Mouse (Mus musculus) MEL (cell line): ENCODE results near the gene Evi2a. TPM values are rescaled to one million over a fixed set of nuclear protein-coding genes. Genes with fewer than 3 reads are reported as not detected.

Experiments used
- DNase-seq: peaks from one replicate; pipeline ENCODE4 v3.0.0; 2011; ENCODE audit warnings: low read depth, low spot score
- H3K27ac ChIP-seq: 2 replicates; pipeline ENCODE4 v1.5.1; 2012; ENCODE audit warnings: low read depth, mild to moderate bottlenecking, control low read depth, low read length, moderate library complexity; ENCODE audit not compliant: control insufficient read depth
- H3K27me3 ChIP-seq, 2 experiments: fragments of 150-350 bp in 1 of 2; sonication (generic) in 1 of 2; 2 replicates each; pipeline ENCODE4 v1.6.1; 2012; ENCODE audit warnings: low read length in 2 of 2, mild to moderate bottlenecking in 2 of 2, improper control_type of control experiment in 1 of 2, moderate library complexity in 1 of 2; ENCODE audit not compliant: insufficient read depth in 2 of 2, control insufficient read depth in 1 of 2
- H3K36me3 ChIP-seq, 2 experiments: 2 replicates each; pipeline ENCODE4 v1.6.1; 2012 to 2014; ENCODE audit warnings: low read length in 2 of 2, improper control_type of control experiment in 1 of 2, inconsistent platforms in 1 of 2, mild to moderate bottlenecking in 1 of 2; ENCODE audit not compliant: insufficient read depth in 2 of 2, control insufficient read depth in 1 of 2
- H3K4me1 ChIP-seq, 2 experiments: fragments of 150-350 bp in 1 of 2; sonication (generic) in 1 of 2; 2 replicates each; pipeline ENCODE4 v1.6.1; 2012; ENCODE audit warnings: low read length in 2 of 2, improper control_type of control experiment in 1 of 2, mild to moderate bottlenecking in 1 of 2; ENCODE audit not compliant: insufficient read depth in 2 of 2, control insufficient read depth in 1 of 2
- H3K4me3 ChIP-seq, 2 experiments: fragments of 150-350 bp in 1 of 2; sonication (generic) in 1 of 2; 2 replicates each; pipeline ENCODE4 v1.5.1; 2012; ENCODE audit warnings: low read depth in 2 of 2, low read length in 2 of 2, mild to moderate bottlenecking in 2 of 2, moderate library complexity in 2 of 2, control low read depth in 1 of 2, improper control_type of control experiment in 1 of 2; ENCODE audit not compliant: control insufficient read depth in 1 of 2, insufficient read depth in 1 of 2
- H3K79me2 ChIP-seq: 2 replicates; pipeline ENCODE4 v1.6.1; 2012; ENCODE audit warnings: mild to moderate bottlenecking, low read length, moderate library complexity; ENCODE audit not compliant: control insufficient read depth, poor library complexity, insufficient read depth
- H3K9ac ChIP-seq: 2 replicates; pipeline ENCODE4 v1.6.1; 2012; ENCODE audit warnings: low read depth, mild to moderate bottlenecking, control low read depth, low read length, moderate library complexity; ENCODE audit not compliant: control insufficient read depth, poor library complexity, severe bottlenecking
- H3K9me3 ChIP-seq: fragments of 150-350 bp; sonication (generic); replicated peaks from 2 replicates; pipeline ENCODE4 v1.6.1; 2012; ENCODE audit warnings: mild to moderate bottlenecking, low read length, improper control_type of control experiment, moderate library complexity; ENCODE audit not compliant: insufficient read depth
- BHLHE40 ChIP-seq: IDR thresholded peaks from 2 replicates; pipeline ENCODE4 v1.6.1; 2012; ENCODE audit warnings: low read depth, mild to moderate bottlenecking, inconsistent platforms, low read length, improper control_type of control experiment, borderline replicate concordance
- CHD1 ChIP-seq: IDR thresholded peaks from 2 replicates; pipeline ENCODE4 v1.6.1; 2012; ENCODE audit warnings: low read depth, mild to moderate bottlenecking, inconsistent platforms, low read length, improper control_type of control experiment
- CTCF ChIP-seq, 3 experiments: IDR thresholded peaks in 2 of 3; conservative IDR thresholded peaks in 1 of 3; 2 replicates each; pipeline ENCODE4 v1.5.1; 2011 to 2012; ENCODE audit warnings: low read length in 3 of 3, low read depth in 2 of 3, mild to moderate bottlenecking in 2 of 3, improper control_type of control experiment in 1 of 3, inconsistent platforms in 1 of 3, mixed read lengths in 1 of 3, moderate library complexity in 1 of 3; ENCODE audit not compliant: control insufficient read depth in 1 of 3, insufficient read depth in 1 of 3, poor library complexity in 1 of 3, severe bottlenecking in 1 of 3
- ELF1 ChIP-seq: IDR thresholded peaks from 2 replicates; pipeline ENCODE4 v1.6.1; 2014; ENCODE audit warnings: low read depth, mild to moderate bottlenecking, inconsistent platforms, low read length, improper control_type of control experiment, moderate library complexity
- EP300 ChIP-seq, 2 experiments: IDR thresholded peaks; 2 replicates each; pipeline ENCODE4 v1.6.1; 2011; ENCODE audit warnings: improper control_type of control experiment in 2 of 2, low read length in 2 of 2, low read depth in 1 of 2, mild to moderate bottlenecking in 1 of 2
- GABPA ChIP-seq: IDR thresholded peaks from 2 replicates; pipeline ENCODE4 v1.6.1; 2012; ENCODE audit warnings: low read depth, mild to moderate bottlenecking, inconsistent platforms, low read length, improper control_type of control experiment, moderate library complexity
- GATA1 ChIP-seq: IDR thresholded peaks from 2 replicates; pipeline ENCODE4 v1.6.1; 2011; ENCODE audit warnings: low read depth, low read length, improper control_type of control experiment
- HCFC1 ChIP-seq: IDR thresholded peaks from 2 replicates; pipeline ENCODE4 v1.6.1; 2012; ENCODE audit warnings: low read depth, mild to moderate bottlenecking, inconsistent platforms, low read length, improper control_type of control experiment, moderate library complexity
- KAT2A ChIP-seq: conservative IDR thresholded peaks from 2 replicates; pipeline ENCODE4 v1.6.1; 2012; ENCODE audit warnings: low read depth, low read length, improper control_type of control experiment, inconsistent platforms
- MAFK ChIP-seq: IDR thresholded peaks from 2 replicates; pipeline ENCODE4 v1.6.1; 2011; ENCODE audit warnings: low read depth, mild to moderate bottlenecking, low read length, improper control_type of control experiment, borderline replicate concordance
- MAZ ChIP-seq: IDR thresholded peaks from 2 replicates; pipeline ENCODE4 v1.6.1; 2012; ENCODE audit warnings: low read depth, mild to moderate bottlenecking, inconsistent platforms, low read length, improper control_type of control experiment
- MXI1 ChIP-seq: IDR thresholded peaks from 2 replicates; pipeline ENCODE4 v1.6.1; 2011; ENCODE audit warnings: mild to moderate bottlenecking, low read depth, low read length, improper control_type of control experiment
- NRF1 ChIP-seq: IDR thresholded peaks from 2 replicates; pipeline ENCODE4 v1.6.1; 2014; ENCODE audit warnings: low read depth, mild to moderate bottlenecking, inconsistent platforms, low read length, improper control_type of control experiment, moderate library complexity; ENCODE audit not compliant: poor library complexity, insufficient read depth, severe bottlenecking
- POLR2A ChIP-seq, 2 experiments: IDR thresholded peaks; 2 replicates each; pipeline ENCODE4 v1.6.1; 2011 to 2012; ENCODE audit warnings: low read length in 2 of 2, mild to moderate bottlenecking in 2 of 2, control low read depth in 1 of 2, improper control_type of control experiment in 1 of 2, low read depth in 1 of 2, moderate library complexity in 1 of 2; ENCODE audit not compliant: control insufficient read depth in 1 of 2, insufficient read depth in 1 of 2, poor library complexity in 1 of 2
- POLR2AphosphoS5 ChIP-seq: IDR thresholded peaks from 2 replicates; pipeline ENCODE4 v1.6.1; 2012; ENCODE audit warnings: low read depth, borderline replicate concordance, mild to moderate bottlenecking, inconsistent platforms, low read length, moderate library complexity, mixed read lengths
- RAD21 ChIP-seq: IDR thresholded peaks from 2 replicates; pipeline ENCODE4 v1.6.1; 2011; ENCODE audit warnings: mild to moderate bottlenecking, low read depth, low read length, improper control_type of control experiment
- TAL1 ChIP-seq: IDR thresholded peaks from 2 replicates; pipeline ENCODE4 v1.6.1; 2012; ENCODE audit warnings: mild to moderate bottlenecking, inconsistent platforms, low read length, moderate library complexity, mixed read lengths
- TBP ChIP-seq: IDR thresholded peaks from 2 replicates; pipeline ENCODE4 v1.8.0; 2011; ENCODE audit warnings: low read depth, low read length, improper control_type of control experiment
- UBTF ChIP-seq: IDR thresholded peaks from 2 replicates; pipeline ENCODE4 v1.6.1; 2012; ENCODE audit warnings: low read depth, mild to moderate bottlenecking, inconsistent platforms, low read length, improper control_type of control experiment, moderate library complexity, borderline replicate concordance; ENCODE audit not compliant: insufficient read depth
- USF1 ChIP-seq: IDR thresholded peaks from 2 replicates; pipeline ENCODE4 v1.6.1; 2014; ENCODE audit warnings: low read depth, mild to moderate bottlenecking, inconsistent platforms, low read length, improper control_type of control experiment, moderate library complexity
- ZKSCAN1 ChIP-seq: IDR thresholded peaks from 2 replicates; pipeline ENCODE4 v1.6.1; 2012; ENCODE audit warnings: low read depth, mild to moderate bottlenecking, inconsistent platforms, low read length, improper control_type of control experiment, moderate library complexity
- ZMIZ1 ChIP-seq: IDR thresholded peaks from 2 replicates; pipeline ENCODE4 v1.6.1; 2012; ENCODE audit warnings: low read depth, mild to moderate bottlenecking, inconsistent platforms, low read length, improper control_type of control experiment, moderate library complexity
- polyA plus RNA-seq, 2 experiments: library from polyadenylated mRNA; stranded (reverse) in 1 of 2; unstranded in 1 of 2; fragments of >175 nt in 1 of 2; fragments of >200 nt in 1 of 2; gene quantifications; 2 replicates each; pipeline versions ENCODE4 v1.2.1 to v1.2.4; 2012; ENCODE audit warnings: low replicate concordance in 2 of 2, low read depth in 1 of 2; ENCODE audit not compliant: insufficient read length in 2 of 2, insufficient read depth in 1 of 2, missing spikeins in 1 of 2
- total RNA-seq: library from RNA; depleted of rRNA; stranded (reverse); fragments of 300-350 nt; gene quantifications from 2 replicates; pipeline ENCODE4 v1.2.3, GENCODE M21; 2012

The Evi2a gene
- total and polyA plus RNA-seq, 3 experiments = 0.18 to 0.19 TPM; not detected in 1

- no peaks in the 10 kb centered on the region for H3K9me3 ChIP-seq
- DNase-seq = no peak
- H3K4me3 ChIP-seq = no peak within 1 kb of the TSS
- no peaks in the 10 kb centered on the region for H3K4me1 ChIP-seq
- H3K79me2 ChIP-seq = no peaks in the 10 kb centered on the region
- H3K27ac ChIP-seq = no peak within 1 kb of the TSS
- TF ChIP-seq NRF1 (no peak), MAZ (no peak), ELF1 (no peak), UBTF (no peak), GABPA (no peak), USF1 (no peak), MAFK (no peak), TBP (no peak), CHD1 (no peak), TAL1 (no peak), CTCF (IDR thresholded peaks at IDR 0.05 in 2 of 3, conservative IDR thresholded peaks at IDR 0.05 in 1 of 3; ENCODE audit: control insufficient read depth in 1 of 3, insufficient read depth in 1 of 3, low read depth in 2 of 3, low read length in 3 of 3, poor library complexity in 1 of 3, severe bottlenecking in 1 of 3) (no peak)
- TF ChIP-seq, all 39 proteins: peak for 0
- Histone ChIP-seq H3K9ac (no peak within 1 kb of the TSS), H3K27me3 (no peaks in the 10 kb centered on the region), H3K36me3 (no peaks in the 10 kb centered on the region; a peak in 1 of 4 replicates)
These were observed 26.6 kb downstream of the Evi2a start, which contains the start of gene Omg for GRCm38 (mm10) chr11:79503845-79504244. Gene Omg, minus strand, starts transcription at chr11:79504084.

- H3K4me1 ChIP-seq = no peaks in the 10 kb centered on the region
- no peaks in the 10 kb centered on the region for H3K9me3 ChIP-seq
- H3K36me3 ChIP-seq = no peaks in the 10 kb centered on the region; a peak in 1 of 4 replicates
- H3K27me3 ChIP-seq = no peaks in the 10 kb centered on the region
- no peak overlapping the region for H3K27ac ChIP-seq
- TF ChIP-seq ZMIZ1 (no peak), KAT2A (no peak), RAD21 (no peak), EP300 (IDR thresholded peaks at IDR 0.05; ENCODE audit: low read depth in 1 of 2, low read length in 2 of 2) (no peak), POLR2A (IDR thresholded peaks at IDR 0.05; ENCODE audit: control insufficient read depth in 1 of 2, insufficient read depth in 1 of 2, low read depth in 1 of 2, low read length in 2 of 2, poor library complexity in 1 of 2) (no peak), GATA1 (no peak), HCFC1 (no peak), ZKSCAN1 (no peak), BHLHE40 (no peak), MXI1 (no peak), POLR2AphosphoS5 (no peak)
- no peak for DNase-seq
- H3K9ac ChIP-seq = no peak overlapping the region
- H3K79me2 ChIP-seq = no peaks in the 10 kb centered on the region
- no peak overlapping the region for H3K4me3 ChIP-seq
These were observed 27.5 kb downstream of the Evi2a start for GRCm38 (mm10) chr11:79502917-79503316.
